11 mouse cellular contexts compared by ENCODE assay signal in genomic region chr3:60531286-60531685, GRCm38 (mm10). TPM values are rescaled to one million over a fixed set of nuclear protein-coding genes. Genes with fewer than 3 reads are reported as not detected.
DNase-seq lines count a peak whose midpoint lies in the region; ATAC-seq lines count a peak whose summit lies in the region.
"Had no signal": no experiment of that assay in that cellular context is flagged by ENCODE, and none has a peak within 500 bp of the region (broad histone marks: within the 10 kb centered on the region; RNA-seq: fewer than 3 reads in every experiment).

No protein-coding gene starts in this region.

- H3K4me2 ChIP-seq in heart, embryonic 14.5 days (ENCODE audit: low read length): peak overlapping the region; percentile 79
- peak overlapping the region; percentile 34 for H3K4me2 ChIP-seq in midbrain, embryonic 13.5 days (replicated peaks)
- peak overlapping the region; percentile 61 for H3K4me2 ChIP-seq in neural tube, embryonic 13.5 days

- no peaks in the 10 kb centered on the region for H3K36me3 ChIP-seq in heart, embryonic 14.5 days (ENCODE audit: control insufficient read depth, insufficient read depth, low read length)
- no peaks in the 10 kb centered on the region for H3K36me3 ChIP-seq in midbrain, embryonic 13.5 days
- no peaks in the 10 kb centered on the region for H3K36me3 ChIP-seq in midbrain, embryonic 10.5 days
- H3K36me3 ChIP-seq in neural tube, embryonic 13.5 days: no peaks in the 10 kb centered on the region

- H3K9ac ChIP-seq in heart, embryonic 14.5 days (ENCODE audit: low read length): peak overlapping the region; percentile 45
- no peak overlapping the region for H3K9ac ChIP-seq in midbrain, embryonic 13.5 days (replicated peaks)
- peak overlapping the region; percentile 46 for H3K9ac ChIP-seq in neural tube, embryonic 13.5 days

- peak overlapping the region; percentile 52 to 90; a peak in 3 of 4 replicates for H3K27ac ChIP-seq in heart, embryonic 14.5 days (replicated peaks in 1 of 2; ENCODE audit: control insufficient read depth in 1 of 2, insufficient read depth in 1 of 2, low read depth in 2 of 2, low read length in 2 of 2)
- no peak overlapping the region for H3K27ac ChIP-seq in midbrain, embryonic 13.5 days
- no peak overlapping the region for H3K27ac ChIP-seq in midbrain, embryonic 10.5 days (replicated peaks)
- H3K27ac ChIP-seq in neural tube, embryonic 13.5 days (replicated peaks): no peak overlapping the region

- DNase-seq in heart, adult 8-10 months (ENCODE audit: low spot score): no peak
- no peak for DNase-seq in midbrain, embryonic 10.5 days (ENCODE audit: low spot score)
- no peak for DNase-seq in thymus, postnatal 14 days
- no peak for DNase-seq in kidney, adult 11 months
- DNase-seq: adrenal gland, postnatal 25 days; spleen, adult 18-20 months had no signal

- no peaks in the 10 kb centered on the region for H3K27me3 ChIP-seq in heart, embryonic 14.5 days (ENCODE audit: control insufficient read depth, insufficient read depth, low read length)
- no peaks in the 10 kb centered on the region for H3K27me3 ChIP-seq in midbrain, embryonic 13.5 days
- H3K27me3 ChIP-seq in midbrain, embryonic 10.5 days (ENCODE audit: low read depth, poor library complexity, severe bottlenecking): no peaks in the 10 kb centered on the region
- no peaks in the 10 kb centered on the region for H3K27me3 ChIP-seq in neural tube, embryonic 13.5 days

- H3K4me1 ChIP-seq in heart, embryonic 14.5 days (ENCODE audit: control insufficient read depth in 2 of 2, insufficient read depth in 2 of 2, low read length in 2 of 2): peaks cover 9 to 63% of the 10 kb centered on the region in 2 experiments
- H3K4me1 ChIP-seq in midbrain, embryonic 13.5 days (replicated peaks): peaks cover 45% of the 10 kb centered on the region
- H3K4me1 ChIP-seq in midbrain, embryonic 10.5 days: peaks cover 30% of the 10 kb centered on the region
- H3K4me1 ChIP-seq in neural tube, embryonic 13.5 days (replicated peaks): peaks cover 66% of the 10 kb centered on the region

- no peak for ATAC-seq in heart, embryonic 14.5 days (ENCODE audit: insufficient number of reproducible peaks, insufficient read depth, low FRiP score, low read depth)
- ATAC-seq in midbrain, embryonic 13.5 days: no peak
- ATAC-seq in granulocyte monocyte progenitor cell, adult 5-6 weeks (replicated peaks; ENCODE audit: poor library complexity, severe bottlenecking): peak; percentile 50
- ATAC-seq in neural tube, embryonic 13.5 days (ENCODE audit: low read depth): no peak

- peak overlapping the region in 1 of 2 experiments; percentile 46; a peak in 2 of 4 replicates for H3K4me3 ChIP-seq in heart, embryonic 14.5 days (ENCODE audit: control insufficient read depth in 1 of 2, insufficient read depth in 1 of 2, low read depth in 1 of 2, low read length in 2 of 2)
- no peak overlapping the region; the same call in 1 of the 2 replicates for H3K4me3 ChIP-seq in midbrain, embryonic 13.5 days (replicated peaks)
- no peak overlapping the region for H3K4me3 ChIP-seq in midbrain, embryonic 10.5 days
- H3K4me3 ChIP-seq in neural tube, embryonic 13.5 days: peak overlapping the region; percentile 24

- WGBS in heart, embryonic 14.5 days: 47% methylated on average over 5 of the region's 5 CpGs
- 73% methylated on average over 5 of the region's 5 CpGs for WGBS in midbrain, embryonic 13.5 days
- 79% methylated on average over 5 of the region's 5 CpGs for WGBS in midbrain, embryonic 10.5 days
- 50% methylated on average over 5 of the region's 5 CpGs for WGBS in neural tube, embryonic 13.5 days

- no peaks in the 10 kb centered on the region for H3K9me3 ChIP-seq in heart, embryonic 14.5 days (ENCODE audit: control insufficient read depth, low read length)
- H3K9me3 ChIP-seq in midbrain, embryonic 13.5 days: no peaks in the 10 kb centered on the region
- H3K9me3 ChIP-seq in midbrain, embryonic 10.5 days (replicated peaks): no peaks in the 10 kb centered on the region
- no peaks in the 10 kb centered on the region for H3K9me3 ChIP-seq in neural tube, embryonic 13.5 days
- H3K9me3 ChIP-seq: G1E had no signal

RNA-seq across cellular contexts. Expression of gene Mbnl1, which starts 58.7 kb away (rescaled TPM):
- polyA plus RNA-seq in heart, embryonic 14.5 days (2014; fragmentation: Nextera tagmentation; extraction: Ambion mirVana): 92.7 and 93.2 TPM in 2 replicates
- total RNA-seq in heart, adult 8-10 months (2022): 100 to 1,000 TPM; 226 to 256 (median 245) TPM
- polyA plus RNA-seq in midbrain, embryonic 13.5 days (2015; fragmentation: Nextera tagmentation; extraction: Ambion mirVana): 35.5 and 36.2 TPM in 2 replicates
- polyA plus RNA-seq in midbrain, embryonic 10.5 days (2016; fragmentation: Nextera tagmentation; extraction: Ambion mirVana): 34.5 and 36.0 TPM in 2 replicates
- total RNA-seq in granulocyte monocyte progenitor cell, adult 5-6 weeks (2014; fragmentation: Nextera tagmentation): 464 and 485 TPM in 2 replicates
- total RNA-seq in granulocyte monocyte progenitor cell, adult 5-6 weeks (2017): 524 and 651 TPM in 2 replicates
- 54.7 and 59.8 TPM in 2 replicates for polyA plus RNA-seq in neural tube, embryonic 13.5 days (2015; fragmentation: Nextera tagmentation; extraction: Ambion mirVana)

Comparison
In these comparisons a context has a peak if more than half of its experiments do, and no peak if none do; other contexts are left out.
1. H3K27ac ChIP-seq: peak in heart, embryonic 14.5 days (2 of 2); none in midbrain, embryonic 13.5 days (single experiment), midbrain, embryonic 10.5 days (single experiment) and neural tube, embryonic 13.5 days (single experiment).
2. Peak in every context shown above with its lines, with median percentiles within 50 percentile points of each other: H3K4me2 ChIP-seq.